Mouse (Mus musculus) layer of hippocampus, postnatal 10 days (tissue): ENCODE measurements around the gene Pstk. TPM values are rescaled to one million over a fixed set of nuclear protein-coding genes. Genes with fewer than 3 reads are reported as not detected.
"Not testable (repeated sequence)": the region's sequence is repeated elsewhere in the genome, so short reads cannot be mapped to it uniquely, and the experiment has no call there.

Experiments used
- DNase-seq, 2 experiments: peaks; one replicate each; pipeline ENCODE4 v3.0.0; 2021; ENCODE audit warnings: low spot score in 2 of 2
- total RNA-seq, 2 experiments: library from RNA; stranded (reverse); gene quantifications; 2 replicates each; pipeline ENCODE4 v1.2.3; 2021

Gene Pstk
- total RNA-seq, 2 experiments from 2014 or later = 30.7 to 42.4 TPM

DNA sequence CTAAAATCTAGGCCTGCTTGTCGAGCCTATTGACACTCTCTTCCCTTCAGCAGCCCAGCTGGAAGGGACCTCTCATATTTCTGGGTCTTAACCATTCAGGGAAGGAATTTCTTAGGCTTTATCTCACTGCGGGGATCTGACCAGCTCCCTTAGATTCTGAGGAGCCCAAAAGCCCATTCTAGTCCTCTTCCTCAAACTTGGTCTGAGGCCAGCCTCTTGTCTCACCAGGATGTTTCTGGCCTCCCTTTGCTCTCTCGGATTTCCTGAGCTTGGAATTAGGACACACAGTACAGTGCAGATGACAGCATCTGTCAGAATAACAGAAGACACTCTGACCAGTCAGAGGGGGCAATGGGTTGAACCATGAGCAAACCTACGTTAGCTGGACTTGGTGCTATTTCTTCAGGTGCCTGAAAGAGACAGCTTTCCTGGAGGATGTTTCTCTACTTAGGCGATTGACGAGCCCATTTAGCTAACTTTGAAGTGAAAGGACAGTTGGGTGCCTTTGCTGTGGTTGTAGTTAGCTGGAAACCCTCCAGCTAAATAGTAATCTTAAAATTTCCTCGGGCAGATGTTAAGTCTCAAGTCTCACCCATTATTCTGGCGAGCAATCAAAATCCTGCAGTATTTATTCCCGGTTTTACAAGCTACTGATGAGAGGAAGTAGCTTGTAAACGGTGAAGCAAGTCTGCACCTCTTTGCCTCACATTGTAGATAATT, 40.4 kb downstream of the Pstk start:
- peak in 1 of 2 experiments; percentile 24 for DNase-seq

- no peak for DNase-seq
These were observed 41.0 kb downstream of the Pstk start for GRCm38 (mm10) chr7:131411941-131412270.

- not testable (repeated sequence) for DNase-seq
These were observed 45.8 kb downstream of the Pstk start for GRCm38 (mm10) chr7:131416742-131417141.

- no peak for DNase-seq
These were observed 46.7 kb downstream of the Pstk start for GRCm38 (mm10) chr7:131417605-131418004.

GRCm38 (mm10) chr7:131424912-131425311, 54.0 kb downstream of the Pstk start:
- no peak for DNase-seq

DNA sequence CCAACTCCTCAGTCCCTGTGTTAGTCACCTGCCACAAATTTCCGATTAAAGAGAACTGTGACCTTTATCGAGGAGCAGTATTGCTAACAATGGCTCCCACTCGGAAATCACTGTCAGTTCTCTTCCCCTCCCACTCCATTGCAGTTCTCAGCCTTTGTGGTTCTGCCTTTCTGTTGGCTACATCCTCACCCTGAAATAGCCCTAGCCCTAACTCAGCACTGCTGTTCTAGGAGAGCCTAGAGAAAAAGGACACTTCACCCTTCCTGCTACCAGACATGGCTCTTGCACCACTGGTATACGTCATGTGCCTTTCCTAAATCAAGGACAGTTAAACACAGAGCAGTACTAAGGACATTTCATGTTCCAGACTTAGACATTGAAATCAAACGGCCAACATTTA, 56.4 kb downstream of the Pstk start:
- DNase-seq = no peak

GRCm38 (mm10) chr7:131432244-131432643, 61.3 kb downstream of the Pstk start:
- peak; percentile 41 to 63 for DNase-seq

- DNase-seq = no peak
These were observed 63.3 kb downstream of the Pstk start for GRCm38 (mm10) chr7:131434276-131434675.

- no peak for DNase-seq
These were observed 66.1 kb downstream of the Pstk start for GRCm38 (mm10) chr7:131437051-131437450.

Other genes with a start within 250 kb of the Pstk start
- not detected for gene 4933402N03Rik, start 224.8 kb upstream of the Pstk start, total RNA-seq
- gene 5430419D17Rik, start 196.7 kb upstream of the Pstk start, total RNA-seq = under 1 TPM in 1 of 2 experiments, not detected in 1; 0.05 TPM
- gene Cuzd1, start 48.8 kb upstream of the Pstk start, total RNA-seq = not detected
- gene Fam24b, start 41.6 kb upstream of the Pstk start, total RNA-seq = under 1 TPM in 1 of 2 experiments, not detected in 1; 0.57 TPM
- not detected for gene Fam24a, start 37.3 kb upstream of the Pstk start, total RNA-seq
- gene 2310057M21Rik, start 8.4 kb upstream of the Pstk start, total RNA-seq = 10 to 100 TPM; 31.2 to 33.1 TPM
- 10 to 100 TPM; 50.8 to 54.8 TPM for gene Ikzf5, start 39.4 kb downstream of the Pstk start, total RNA-seq
- 10 to 100 TPM; 68.8 to 71.2 TPM for gene Acadsb, start 39.5 kb downstream of the Pstk start, total RNA-seq
- gene Hmx3, start 171.7 kb downstream of the Pstk start, total RNA-seq = not detected
- gene Hmx2, start 177.6 kb downstream of the Pstk start, total RNA-seq = not detected
- gene Bub3, start 189.1 kb downstream of the Pstk start, total RNA-seq = 10 to 100 TPM; 56.4 to 57.0 TPM